Mouse (Mus musculus): Measurements from ENCODE around the gene St14. TPM values are rescaled to one million over a fixed set of nuclear protein-coding genes. Genes with fewer than 3 reads are reported as not detected.

St14 gene
- polyA plus RNA-seq (2012; rRNA removed) (7.8 and 8.4 TPM in 2 replicates), polyA plus RNA-seq (2014; fragmentation: Nextera tagmentation; extraction: Ambion mirVana) (11.4 and 12.3 TPM in 2 replicates)

DNA sequence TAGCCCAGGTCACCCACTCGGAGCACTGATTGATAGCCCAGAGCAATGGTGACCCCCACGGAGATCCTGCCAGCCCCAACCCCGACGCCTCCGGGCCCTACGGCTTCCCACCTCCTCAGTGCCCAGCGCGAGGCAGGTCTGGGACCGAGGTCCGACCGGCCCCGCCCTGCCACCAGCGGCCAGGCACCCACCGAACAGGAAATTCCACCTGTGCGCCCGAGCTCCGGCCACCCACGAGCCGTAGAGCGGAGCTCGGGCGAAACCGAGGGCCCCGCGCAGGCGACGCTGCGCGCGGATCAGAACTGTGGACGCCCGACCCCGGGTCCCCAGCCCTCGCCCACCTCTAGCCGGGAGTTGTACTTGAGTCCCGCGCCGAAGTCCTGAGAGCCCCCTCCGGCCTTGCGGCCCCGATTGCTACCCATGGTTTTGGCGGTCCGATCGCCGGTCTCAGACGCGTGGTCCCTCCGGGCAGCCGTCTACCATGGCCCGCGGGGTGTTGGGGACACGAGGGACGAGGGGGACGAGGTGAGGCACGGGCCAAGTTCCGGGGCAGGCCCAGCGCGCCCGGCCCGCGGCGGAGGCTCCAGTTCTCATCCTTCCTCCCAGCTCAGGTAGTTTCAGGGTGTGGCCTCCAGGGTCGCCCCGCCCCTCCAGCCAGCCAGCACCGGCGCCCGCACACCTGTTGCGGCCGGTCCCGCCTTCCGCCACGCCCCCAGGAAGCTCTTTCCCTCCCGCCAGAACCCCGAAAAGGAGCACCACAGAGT lies at the start of gene St14:
Gene St14, minus strand, starts transcription at position 649 of the 764 bp plus-strand sequence.
- no peak for TF ChIP-seq POLR2A (IDR thresholded peaks at IDR 0.05; ENCODE audit: borderline replicate concordance, extremely low read depth, insufficient read depth, insufficient read length)
- ATAC-seq (ENCODE audit: low FRiP score, low read depth) (no peak), DNase-seq (ENCODE audit: low spot score) (no peak)
- Histone ChIP-seq H3K27me3 (ENCODE audit: control insufficient read depth, insufficient read depth, low read length) (peaks cover 46% of the 10 kb centered on the region), H3K27ac (replicated peaks; ENCODE audit: low read depth, low read length) (no peak within 1 kb of the TSS), H3K4me2 (replicated peaks; ENCODE audit: low read depth, low read length, severe bottlenecking) (peak within 1 kb of the TSS; percentile 93), H3K36me3 (ENCODE audit: control insufficient read depth, insufficient read depth, low read length) (no peaks in the 10 kb centered on the region), H3K9ac (ENCODE audit: low read depth, low read length, severe bottlenecking) (peak within 1 kb of the TSS; percentile 58), H3K4me1 (ENCODE audit: control insufficient read depth, insufficient read depth, low read length) (peaks cover 13% of the 10 kb centered on the region), H3K9me3 (ENCODE audit: control insufficient read depth, low read length) (no peaks in the 10 kb centered on the region), H3K4me3 (replicated peaks; ENCODE audit: low read length) (peak within 1 kb of the TSS; percentile 48)
- under 1% methylated on average over 47 of the region's 74 CpGs for WGBS

- Histone ChIP-seq H3K4me1 (ENCODE audit: control insufficient read depth, insufficient read depth, low read length) (peaks cover 18% of the 10 kb centered on the region), H3K4me3 (replicated peaks; ENCODE audit: low read length) (no peak overlapping the region), H3K9ac (ENCODE audit: low read depth, low read length, severe bottlenecking) (no peak overlapping the region), H3K27ac (replicated peaks; ENCODE audit: low read depth, low read length) (no peak overlapping the region), H3K9me3 (ENCODE audit: control insufficient read depth, low read length) (no peaks in the 10 kb centered on the region), H3K36me3 (ENCODE audit: control insufficient read depth, insufficient read depth, low read length) (peaks cover 28% of the 10 kb centered on the region), H3K4me2 (replicated peaks; ENCODE audit: low read depth, low read length, severe bottlenecking) (no peak overlapping the region), H3K27me3 (ENCODE audit: control insufficient read depth, insufficient read depth, low read length) (no peaks in the 10 kb centered on the region)
- no peak for DNase-seq (ENCODE audit: low spot score)
- 89% methylated on average over 6 of the region's 6 CpGs for WGBS
- no peak for ATAC-seq (ENCODE audit: low FRiP score, low read depth)
- TF ChIP-seq POLR2A (IDR thresholded peaks at IDR 0.05; ENCODE audit: borderline replicate concordance, extremely low read depth, insufficient read depth, insufficient read length): no peak
Measured at GRCm38 (mm10) chr9:31177692-31178091, 46.0 kb upstream of the St14 start.

DNA sequence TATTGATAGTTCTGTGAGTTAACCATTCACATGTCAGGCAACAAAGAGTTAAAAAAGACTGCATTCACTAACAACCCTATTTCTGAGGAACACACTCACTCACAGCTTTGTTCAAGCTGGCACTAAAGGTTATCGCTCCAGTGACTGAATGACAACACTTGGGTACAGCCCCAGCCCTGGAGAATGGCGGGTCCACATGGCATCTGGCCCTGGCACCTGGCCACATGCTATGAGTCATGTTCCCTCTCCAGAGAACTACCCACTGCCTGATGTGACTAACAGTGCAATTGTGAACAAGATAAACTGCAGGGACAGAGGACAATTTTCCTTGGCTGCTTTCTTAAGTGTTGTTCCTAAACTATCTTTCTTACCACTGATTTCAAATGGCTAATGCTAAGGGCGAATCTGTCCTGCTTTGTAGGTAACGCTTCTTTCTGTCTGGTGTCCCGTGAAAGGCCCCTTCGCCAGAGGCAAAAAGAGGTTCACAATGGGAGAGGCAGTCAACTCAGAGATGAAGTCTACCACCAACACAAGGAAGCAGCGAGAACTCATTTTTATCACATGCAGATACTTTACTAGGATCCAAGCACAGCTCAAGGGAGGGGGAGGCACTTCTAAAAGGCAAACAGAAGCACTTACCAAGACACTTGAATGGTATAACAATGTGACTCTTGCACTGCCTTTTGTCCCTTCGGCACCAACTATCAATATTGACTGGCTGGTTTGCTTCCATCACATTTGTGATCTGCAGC lies 44.9 kb upstream of the St14 start:
- H3K27ac ChIP-seq (replicated peaks; ENCODE audit: low read depth, low read length): no peak overlapping the region
- no peak overlapping the region for H3K9ac ChIP-seq (ENCODE audit: low read depth, low read length, severe bottlenecking)

GRCm38 (mm10) chr9:31175978-31176377 lies 44.3 kb upstream of the St14 start:
- no peaks in the 10 kb centered on the region for H3K9me3 ChIP-seq (ENCODE audit: control insufficient read depth, low read length)
- TF ChIP-seq POLR2A (IDR thresholded peaks at IDR 0.05; ENCODE audit: borderline replicate concordance, extremely low read depth, insufficient read depth, insufficient read length): no peak
- ATAC-seq (ENCODE audit: low FRiP score, low read depth) (no peak), DNase-seq (ENCODE audit: low spot score) (no peak)
- H3K4me2 ChIP-seq (replicated peaks; ENCODE audit: low read depth, low read length, severe bottlenecking): no peak overlapping the region
- H3K27me3 ChIP-seq (ENCODE audit: control insufficient read depth, insufficient read depth, low read length): no peaks in the 10 kb centered on the region
- no peak overlapping the region for H3K9ac ChIP-seq (ENCODE audit: low read depth, low read length, severe bottlenecking)
- peaks cover 6% of the 10 kb centered on the region; the same call in 1 of the 2 replicates for H3K4me1 ChIP-seq (ENCODE audit: control insufficient read depth, insufficient read depth, low read length)
- no peak overlapping the region for H3K27ac ChIP-seq (replicated peaks; ENCODE audit: low read depth, low read length)
- WGBS: 70% methylated on average over 3 of the region's 3 CpGs
- H3K36me3 ChIP-seq (ENCODE audit: control insufficient read depth, insufficient read depth, low read length): peaks cover 33% of the 10 kb centered on the region
- no peak overlapping the region for H3K4me3 ChIP-seq (replicated peaks; ENCODE audit: low read length)

More for the DNA sequence above, 44.9 kb upstream of the St14 start:
- Histone ChIP-seq H3K4me1 (ENCODE audit: control insufficient read depth, insufficient read depth, low read length) (peaks cover 11% of the 10 kb centered on the region; the same call in 1 of the 2 replicates), H3K4me3 (replicated peaks; ENCODE audit: low read length) (no peak overlapping the region), H3K4me2 (replicated peaks; ENCODE audit: low read depth, low read length, severe bottlenecking) (no peak overlapping the region), H3K36me3 (ENCODE audit: control insufficient read depth, insufficient read depth, low read length) (peaks cover 28% of the 10 kb centered on the region), H3K9me3 (ENCODE audit: control insufficient read depth, low read length) (no peaks in the 10 kb centered on the region), H3K27me3 (ENCODE audit: control insufficient read depth, insufficient read depth, low read length) (no peaks in the 10 kb centered on the region)
- DNase-seq (ENCODE audit: low spot score) (peak; percentile 48), ATAC-seq (ENCODE audit: low FRiP score, low read depth) (no peak)
- TF ChIP-seq POLR2A (IDR thresholded peaks at IDR 0.05; ENCODE audit: borderline replicate concordance, extremely low read depth, insufficient read depth, insufficient read length): no peak
- 84% methylated on average over 8 of the region's 8 CpGs for WGBS

- WGBS: 94% methylated on average over 6 of the region's 6 CpGs
- DNase-seq (ENCODE audit: low spot score): no peak
- ATAC-seq (ENCODE audit: low FRiP score, low read depth): no peak
Measured at GRCm38 (mm10) chr9:31175346-31175745, 43.7 kb upstream of the St14 start.

More at GRCm38 (mm10) chr9:31175346-31175745, 43.7 kb upstream of the St14 start:
- Histone ChIP-seq H3K36me3 (ENCODE audit: control insufficient read depth, insufficient read depth, low read length) (peaks cover 36% of the 10 kb centered on the region), H3K9ac (ENCODE audit: low read depth, low read length, severe bottlenecking) (no peak overlapping the region), H3K9me3 (ENCODE audit: control insufficient read depth, low read length) (no peaks in the 10 kb centered on the region), H3K4me1 (ENCODE audit: control insufficient read depth, insufficient read depth, low read length) (peaks cover 6% of the 10 kb centered on the region; the same call in 1 of the 2 replicates), H3K27me3 (ENCODE audit: control insufficient read depth, insufficient read depth, low read length) (no peaks in the 10 kb centered on the region), H3K27ac (replicated peaks; ENCODE audit: low read depth, low read length) (no peak overlapping the region), H3K4me2 (replicated peaks; ENCODE audit: low read depth, low read length, severe bottlenecking) (no peak overlapping the region), H3K4me3 (replicated peaks; ENCODE audit: low read length) (no peak overlapping the region)
- no peak for TF ChIP-seq POLR2A (IDR thresholded peaks at IDR 0.05; ENCODE audit: borderline replicate concordance, extremely low read depth, insufficient read depth, insufficient read length)
